Mouse (Mus musculus): ENCODE results near the gene Gm21964.

- TF ChIP-seq ZNF384 (IDR thresholded peaks at IDR 0.05; ENCODE audit: low read depth, low read length) (no peak), CHD2 (IDR thresholded peaks at IDR 0.05; ENCODE audit: low read depth, low read length) (no peak), MAFK (IDR thresholded peaks at IDR 0.05; ENCODE audit: insufficient read depth, low read depth, low read length) (no peak)
Observed at GRCm38 (mm10) chr8:110064161-110064560, 36.8 kb upstream of the Gm21964 start.
